Mouse (Mus musculus) G1E (cell line): Measurements from ENCODE around the gene Krtcap2. TPM values are rescaled to one million over a fixed set of nuclear protein-coding genes. Genes with fewer than 3 reads are reported as not detected.

ENCODE experiments used
- ATAC-seq: 2 replicates; pipeline ENCODE4 v1.8.0; 2016; ENCODE audit warnings: mild to moderate bottlenecking; ENCODE audit not compliant: insufficient number of reproducible peaks, poor library complexity, low FRiP score, severe bottlenecking; ENCODE audit errors: extremely low read depth
- DNase-seq: peaks from one replicate; pipeline ENCODE4 v3.0.0; 2012; ENCODE audit warnings: low spot score
- H3K27me3 ChIP-seq: 2 replicates; pipeline ENCODE4 v1.6.1; 2012; ENCODE audit warnings: mild to moderate bottlenecking, low read length, inconsistent platforms; ENCODE audit not compliant: insufficient read depth
- H3K36me3 ChIP-seq: replicated peaks from 2 replicates; pipeline ENCODE3; 2012; ENCODE audit warnings: mild to moderate bottlenecking, inconsistent platforms
- H3K4me1 ChIP-seq: 2 replicates; pipeline ENCODE4 v1.6.1; 2012; ENCODE audit warnings: low read depth, low read length, inconsistent platforms, mixed read lengths; ENCODE audit not compliant: insufficient read depth
- H3K4me3 ChIP-seq: 2 replicates; pipeline ENCODE4 v1.5.1; 2012; ENCODE audit warnings: low read depth, mild to moderate bottlenecking, inconsistent platforms, low read length, moderate library complexity, mixed read lengths
- H3K9me3 ChIP-seq: replicated peaks from 2 replicates; pipeline ENCODE4 v1.6.1; 2012; ENCODE audit warnings: inconsistent platforms
- CTCF ChIP-seq: IDR thresholded peaks from 2 replicates; pipeline ENCODE4 v1.5.1; 2012; ENCODE audit warnings: low read depth, low read length, inconsistent platforms, mixed read lengths
- GATA1 ChIP-seq: IDR thresholded peaks from 2 replicates; pipeline ENCODE4 v1.6.1; 2012; ENCODE audit warnings: borderline replicate concordance, low read length, inconsistent platforms, mixed read lengths
- GATA2 ChIP-seq: IDR thresholded peaks from 2 replicates; pipeline ENCODE4 v1.6.1; 2012; ENCODE audit warnings: low read depth, low read length, inconsistent platforms, borderline replicate concordance
- POLR2AphosphoS5 ChIP-seq: IDR thresholded peaks from 2 replicates; pipeline ENCODE4 v1.6.1; 2012; ENCODE audit warnings: low read depth, low read length, inconsistent platforms; ENCODE audit not compliant: insufficient replicate concordance
- TAL1 ChIP-seq: conservative IDR thresholded peaks from 2 replicates; pipeline ENCODE4 v1.6.1; 2012; ENCODE audit warnings: low read depth, low read length, inconsistent platforms, mixed read lengths
- polyA plus RNA-seq: library from polyadenylated mRNA; stranded (reverse); fragments of >175 nt; gene quantifications from 2 replicates; pipeline ENCODE4 v1.2.3, GENCODE M21; 2012
- total RNA-seq, 2 experiments: library from RNA; stranded (forward) in 1 of 2; stranded (reverse) in 1 of 2; fragments of 200-1000 nt in 1 of 2; fragments of >200 nt in 1 of 2; fragmentation: Nextera tagmentation in 1 of 2; gene quantifications; 2 replicates each; pipeline ENCODE4 v1.2.3; 2014 to 2017

Gene Krtcap2
- total and polyA plus RNA-seq, 3 experiments: 86.4 to 145 (median 132) TPM

GRCm38 (mm10) chr3:89268916-89269315 lies 23.1 kb downstream of the Krtcap2 start:
- Histone ChIP-seq H3K4me1 (peaks cover 6% of the 10 kb centered on the region), H3K4me3 (no peak overlapping the region), H3K27me3 (peaks cover 36% of the 10 kb centered on the region)

GRCm38 (mm10) chr3:89270051-89270755 lies 24.4 kb downstream of the Krtcap2 start, which contains the start of gene Slc50a1:
Gene Slc50a1 (minus strand): TSS chr3:89270570.
- Histone ChIP-seq H3K27me3 (peaks cover 31% of the 10 kb centered on the region), H3K9me3 (no peaks in the 10 kb centered on the region), H3K4me3 (no peak within 1 kb of the TSS), H3K4me1 (peaks cover 6% of the 10 kb centered on the region), H3K36me3 (peaks cover 12% of the 10 kb centered on the region)
- TF ChIP-seq POLR2AphosphoS5: no peak
- no peak for TF ChIP-seq GATA2
- ATAC-seq (no peak), DNase-seq (no peak)

More at GRCm38 (mm10) chr3:89268916-89269315, 23.1 kb downstream of the Krtcap2 start:
- ATAC-seq: no peak
- DNase-seq: no peak
- TF ChIP-seq TAL1 (no peak), POLR2AphosphoS5 (no peak), GATA1 (no peak), GATA2 (no peak), CTCF (no peak)
- no peaks in the 10 kb centered on the region for H3K9me3 ChIP-seq
- peaks cover 12% of the 10 kb centered on the region for H3K36me3 ChIP-seq

- ATAC-seq: no peak
- Histone ChIP-seq H3K36me3 (peaks cover 12% of the 10 kb centered on the region), H3K4me3 (no peak overlapping the region)
These were observed 25.1 kb downstream of the Krtcap2 start for GRCm38 (mm10) chr3:89270891-89271290.

GRCm38 (mm10) chr3:89271760-89272159 lies 26.0 kb downstream of the Krtcap2 start:
- DNase-seq (no peak), ATAC-seq (no peak)
- no peak overlapping the region for H3K4me3 ChIP-seq
- H3K27me3 ChIP-seq: peaks cover 25% of the 10 kb centered on the region
- TF ChIP-seq TAL1 (no peak), GATA1 (no peak), CTCF (no peak), GATA2 (no peak), POLR2AphosphoS5 (no peak)
- H3K4me1 ChIP-seq: peaks cover 3% of the 10 kb centered on the region; the same call in 1 of the 2 replicates
- H3K36me3 ChIP-seq: peaks cover 12% of the 10 kb centered on the region
- no peaks in the 10 kb centered on the region for H3K9me3 ChIP-seq

More at GRCm38 (mm10) chr3:89270891-89271290, 25.1 kb downstream of the Krtcap2 start:
- DNase-seq: no peak
- Histone ChIP-seq H3K27me3 (peaks cover 27% of the 10 kb centered on the region), H3K4me1 (peaks cover 6% of the 10 kb centered on the region), H3K9me3 (no peaks in the 10 kb centered on the region)
- TF ChIP-seq CTCF (no peak), GATA2 (no peak), TAL1 (no peak), POLR2AphosphoS5 (no peak), GATA1 (no peak)

GRCm38 (mm10) chr3:89276061-89276460 lies 30.3 kb downstream of the Krtcap2 start:
- DNase-seq: no peak
- peaks cover 3% of the 10 kb centered on the region; the same call in 1 of the 2 replicates for H3K4me1 ChIP-seq
- H3K27me3 ChIP-seq: peaks cover 58% of the 10 kb centered on the region
- no peaks in the 10 kb centered on the region for H3K36me3 ChIP-seq
- no peak for ATAC-seq
- TF ChIP-seq CTCF (no peak), TAL1 (no peak), GATA1 (no peak), POLR2AphosphoS5 (no peak), GATA2 (no peak)
- no peak overlapping the region for H3K4me3 ChIP-seq
- H3K9me3 ChIP-seq: no peaks in the 10 kb centered on the region

- H3K27me3 ChIP-seq: peaks cover 61% of the 10 kb centered on the region
- H3K4me3 ChIP-seq: no peak overlapping the region
These were observed 31.7 kb downstream of the Krtcap2 start for GRCm38 (mm10) chr3:89277281-89278021.

More at GRCm38 (mm10) chr3:89277281-89278021, 31.7 kb downstream of the Krtcap2 start:
- Histone ChIP-seq H3K9me3 (no peaks in the 10 kb centered on the region), H3K36me3 (no peaks in the 10 kb centered on the region), H3K4me1 (peaks cover 3% of the 10 kb centered on the region; the same call in 1 of the 2 replicates)
- ATAC-seq (no peak), DNase-seq (no peak)
- no peak for TF ChIP-seq POLR2AphosphoS5
- TF ChIP-seq TAL1: no peak
- no peak for TF ChIP-seq CTCF
- TF ChIP-seq GATA1: no peak
- TF ChIP-seq GATA2: no peak
